Comparison of ENCODE assay signal across 8 mouse cellular contexts in genomic region chr17:47593215-47593853, GRCm38 (mm10). TPM values are rescaled to one million over a fixed set of nuclear protein-coding genes. Genes with fewer than 3 reads are reported as not detected.
DNase-seq lines count a peak whose midpoint lies in the region; ATAC-seq and TF ChIP-seq lines count a peak whose summit lies in the region.

No protein-coding gene starts in this region.

- no peaks in the 10 kb centered on the region for H3K9me3 ChIP-seq in megakaryocyte, embryonic 14.5 days

- 0 out of 2 replicates have a peak, but pooled peaks cover 2% of the 10 kb centered on the region for H3K4me1 ChIP-seq in cortical plate, adult 2 months (ENCODE audit: control insufficient read depth, insufficient read depth, low read length)
- peaks cover 67% of the 10 kb centered on the region for H3K4me1 ChIP-seq in megakaryocyte, embryonic 14.5 days

- 0 out of 2 replicates have a peak overlapping the region, but pooled peaks have one; percentile 73 for H3K27ac ChIP-seq in cortical plate, adult 2 months (ENCODE audit: insufficient read depth, low read length)

- peak; percentile 83 to 87 for DNase-seq in gastrocnemius, adult 8-10 months (ENCODE audit: low spot score in 2 of 2)
- DNase-seq in hindlimb bud, embryonic 11.5 days (ENCODE audit: extremely low spot score, low read depth, low spot score), result peak; percentile 68
- DNase-seq in left cerebral cortex, adult 8-10 months (ENCODE audit: low spot score in 2 of 2), result peak; percentile 76 to 82
- peak; percentile 95 for DNase-seq in right cerebral cortex, postnatal 10 days (ENCODE audit: low spot score in 2 of 2)
- peak; percentile 96 for DNase-seq in urinary bladder, postnatal 25 days (ENCODE audit: low spot score)

- TF ChIP-seq CTCF in cortical plate, adult 2 months (IDR thresholded peaks at IDR 0.05; ENCODE audit: extremely low read depth, insufficient read depth, low read length), result no peak

- no peaks in the 10 kb centered on the region for H3K27me3 ChIP-seq in megakaryocyte, embryonic 14.5 days (replicated peaks)

- peak; percentile 74 for ATAC-seq in activated CD4-positive, CD25-positive, alpha-beta regulatory T cell, adult 4 months

- peak; percentile 16; the same call in 1 of the 2 replicates for TF ChIP-seq POLR2A in cortical plate, adult 2 months (IDR thresholded peaks at IDR 0.05; ENCODE audit: extremely low read depth, insufficient read depth, low read length)

- H3K4me3 ChIP-seq in cortical plate, adult 2 months (ENCODE audit: insufficient read depth, low read length), result peak overlapping the region; percentile 87
- H3K4me3 ChIP-seq in megakaryocyte, embryonic 14.5 days (replicated peaks), result peak overlapping the region; percentile 98

- peaks cover 50% of the 10 kb centered on the region for H3K36me3 ChIP-seq in megakaryocyte, embryonic 14.5 days (replicated peaks; ENCODE audit: low read length)

RNA-seq across cellular contexts. Expression of gene Bysl, which starts 18.0 kb away (rescaled TPM):
- polyA plus RNA-seq in activated CD4-positive, CD25-positive, alpha-beta regulatory T cell, adult 4 months (2017; shearing (Covaris generic)), result 10 to 100 TPM in 1 of 2 experiments, 1 to 10 TPM in 1; 6.6 to 10.8 TPM
- 17.0 and 17.6 TPM in 2 replicates for polyA plus RNA-seq in cortical plate, adult 2 months (2012; rRNA removed)
- 10 to 100 TPM; 13.8 to 16.5 (median 14.2) TPM for total RNA-seq in gastrocnemius, adult 8-10 months (2022)
- 10 to 100 TPM; 15.7 to 19.0 (median 17.1) TPM for total RNA-seq in left cerebral cortex, adult 8-10 months (2022)
- polyA plus RNA-seq in megakaryocyte, embryonic 14.5 days (2012; ENCODE audit: insufficient read depth, low replicate concordance), result 7.8 and 17.7 TPM in 2 replicates

RNA-seq across cellular contexts. Expression of gene Med20, which starts 18.0 kb away (rescaled TPM):
- 10 to 100 TPM; 23.6 to 30.0 TPM for polyA plus RNA-seq in activated CD4-positive, CD25-positive, alpha-beta regulatory T cell, adult 4 months (2017; shearing (Covaris generic))
- 32.6 and 34.0 TPM in 2 replicates for polyA plus RNA-seq in cortical plate, adult 2 months (2012; rRNA removed)
- 10 to 100 TPM; 13.3 to 19.3 (median 18.1) TPM for total RNA-seq in gastrocnemius, adult 8-10 months (2022)
- total RNA-seq in left cerebral cortex, adult 8-10 months (2022), result 10 to 100 TPM; 26.3 to 34.7 (median 27.2) TPM
- 2.3 TPM in 1 of 2 replicates, not detected in the other for polyA plus RNA-seq in megakaryocyte, embryonic 14.5 days (2012; ENCODE audit: insufficient read depth, low replicate concordance)

RNA-seq across cellular contexts. Expression of gene Gm20517, which starts 18.1 kb away (rescaled TPM):
- 1 to 10 TPM in 1 of 2 experiments, under 1 TPM in 1; 0.89 to 1.1 TPM for polyA plus RNA-seq in activated CD4-positive, CD25-positive, alpha-beta regulatory T cell, adult 4 months (2017; shearing (Covaris generic))
- polyA plus RNA-seq in cortical plate, adult 2 months (2012; rRNA removed), result 1.9 and 2.9 TPM in 2 replicates
- total RNA-seq in gastrocnemius, adult 8-10 months (2022), result 1 to 10 TPM in 3 of 4 experiments, under 1 TPM in 1; 0.77 to 2.8 (median 1.6) TPM
- total RNA-seq in left cerebral cortex, adult 8-10 months (2022), result 1 to 10 TPM; 3.8 to 9.6 (median 6.6) TPM
- polyA plus RNA-seq in megakaryocyte, embryonic 14.5 days (2012; ENCODE audit: insufficient read depth, low replicate concordance), result 0.29 and 0.81 TPM in 2 replicates

RNA-seq across cellular contexts. Expression of gene Usp49, which starts 37.2 kb away (rescaled TPM):
- under 1 TPM; 0.60 to 0.71 TPM for polyA plus RNA-seq in activated CD4-positive, CD25-positive, alpha-beta regulatory T cell, adult 4 months (2017; shearing (Covaris generic))
- 12.4 and 12.5 TPM in 2 replicates for polyA plus RNA-seq in cortical plate, adult 2 months (2012; rRNA removed)
- 1 to 10 TPM; 2.0 to 3.4 (median 3.2) TPM for total RNA-seq in gastrocnemius, adult 8-10 months (2022)
- total RNA-seq in left cerebral cortex, adult 8-10 months (2022), result 10 to 100 TPM; 10.2 to 13.4 (median 11.6) TPM
- 1.2 and 3.7 TPM in 2 replicates for polyA plus RNA-seq in megakaryocyte, embryonic 14.5 days (2012; ENCODE audit: insufficient read depth, low replicate concordance)

Comparison
In these comparisons a context has a peak if more than half of its experiments do, and no peak if none do; other contexts are left out.
1. Peak in every context shown above with its lines: DNase-seq, ATAC-seq, H3K4me3 ChIP-seq and H3K27ac ChIP-seq.